Mouse (Mus musculus) lung, postnatal 0 days (tissue): ENCODE data around the gene Slfn8. TPM values are rescaled to one million over a fixed set of nuclear protein-coding genes. Genes with fewer than 3 reads are reported as not detected.
"Not testable (repeated sequence)": the region's sequence is repeated elsewhere in the genome, so short reads cannot be mapped to it uniquely, and the experiment has no call there.

Source experiments
- ATAC-seq: fragments of 200-750 bp; cut with Nextera tagmentation; 2 replicates; pipeline ENCODE4 v1.8.0; 2017; ENCODE audit warnings: moderate library complexity
- DNase-seq: peaks from one replicate; pipeline ENCODE4 v3.0.0-alpha.2; 2016; ENCODE audit warnings: low spot score
- H3K27ac ChIP-seq: fragments of 300-500 bp; sonication (generic); 2 replicates; pipeline ENCODE4 v1.5.1; 2014; ENCODE audit warnings: antibody characterized with exemption, mild to moderate bottlenecking, low read length, mixed read lengths
- H3K27me3 ChIP-seq: fragments of 300-500 bp; sonication (generic); replicated peaks from 2 replicates; pipeline ENCODE4 v1.6.1; 2014; ENCODE audit warnings: low read length, mixed read lengths; ENCODE audit not compliant: insufficient read depth
- H3K36me3 ChIP-seq: fragments of 300-500 bp; sonication (generic); 2 replicates; pipeline ENCODE4 v1.6.1; 2014; ENCODE audit warnings: low read length, mixed read lengths; ENCODE audit not compliant: insufficient read depth
- H3K4me1 ChIP-seq: fragments of 300-500 bp; sonication (generic); 2 replicates; pipeline ENCODE4 v1.6.1; 2014; ENCODE audit warnings: antibody characterized with exemption, low read depth, low read length, mixed read lengths; ENCODE audit not compliant: insufficient read depth
- H3K4me2 ChIP-seq: fragments of 300-500 bp; sonication (generic); replicated peaks from 2 replicates; pipeline ENCODE4 v1.6.1; 2014; ENCODE audit warnings: low read depth, mild to moderate bottlenecking, low read length, moderate library complexity, mixed read lengths
- H3K4me3 ChIP-seq: fragments of 300-500 bp; sonication (generic); 2 replicates; pipeline ENCODE4 v1.5.1; 2014; ENCODE audit warnings: low read depth, low read length
- H3K9ac ChIP-seq: fragments of 300-500 bp; sonication (generic); replicated peaks from 2 replicates; pipeline ENCODE4 v1.6.1; 2014; ENCODE audit warnings: low read depth, mild to moderate bottlenecking
- H3K9me3 ChIP-seq: fragments of 300-500 bp; sonication (generic); 2 replicates; pipeline ENCODE4 v1.6.1; 2016; ENCODE audit warnings: low read length, mixed read lengths
- CTCF ChIP-seq: IDR thresholded peaks from 2 replicates; pipeline ENCODE4 v1.5.1; 2016; ENCODE audit warnings: antibody characterized with exemption, mild to moderate bottlenecking
- EP300 ChIP-seq: IDR thresholded peaks from 2 replicates; pipeline ENCODE4 v1.6.1; 2016; ENCODE audit warnings: antibody characterized with exemption, mild to moderate bottlenecking, control low read depth
- WGBS: fragments of 180-500 bp; shearing (Covaris S2); extraction: QIAGEN DNeasy Blood & Tissue Kit; methylation state at CpG from one replicate; pipeline ENCODE4 v1.1.7; 2014; 5-methylcytosine and 5-hydroxymethylcytosine counted together
- polyA plus RNA-seq: library from polyadenylated mRNA; unstranded; fragments of >200 nt; fragmentation: Nextera tagmentation; extraction: Ambion mirVana; gene quantifications from 2 replicates; pipeline ENCODE4 v1.2.1, GENCODE M21; 2015

Gene Slfn8
- polyA plus RNA-seq, 1 experiment from 2014 or later = 0.54 TPM

DNA sequence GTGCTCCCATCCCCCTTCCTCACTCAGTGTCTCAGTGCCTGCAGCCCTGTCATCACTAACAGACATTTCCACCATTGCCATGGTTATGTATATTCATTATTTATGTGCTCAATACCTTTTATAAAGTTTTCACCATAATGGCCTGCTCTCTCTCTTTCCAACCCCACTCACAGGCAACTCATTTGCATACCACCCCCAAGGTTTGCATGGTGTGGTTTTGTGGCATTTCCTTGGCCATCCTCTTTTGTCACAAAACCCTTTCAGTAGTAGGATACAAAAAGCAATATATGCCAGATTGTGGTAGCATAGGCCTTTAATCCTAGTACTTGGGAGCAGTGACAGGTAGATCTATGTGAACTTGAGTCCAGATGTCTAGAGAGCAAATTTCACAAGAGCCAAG is 4.5 kb downstream of the Slfn8 start:
- Histone ChIP-seq H3K27me3 (no peaks in the 10 kb centered on the region), H3K9me3 (no peaks in the 10 kb centered on the region), H3K4me1 (no peaks in the 10 kb centered on the region), H3K36me3 (no peaks in the 10 kb centered on the region), H3K4me2 (no peak overlapping the region), H3K9ac (no peak overlapping the region), H3K4me3 (no peak overlapping the region), H3K27ac (no peak overlapping the region)
- DNase-seq (no peak), ATAC-seq (no peak)
- TF ChIP-seq EP300 = no peak
- no peak for TF ChIP-seq CTCF

DNA sequence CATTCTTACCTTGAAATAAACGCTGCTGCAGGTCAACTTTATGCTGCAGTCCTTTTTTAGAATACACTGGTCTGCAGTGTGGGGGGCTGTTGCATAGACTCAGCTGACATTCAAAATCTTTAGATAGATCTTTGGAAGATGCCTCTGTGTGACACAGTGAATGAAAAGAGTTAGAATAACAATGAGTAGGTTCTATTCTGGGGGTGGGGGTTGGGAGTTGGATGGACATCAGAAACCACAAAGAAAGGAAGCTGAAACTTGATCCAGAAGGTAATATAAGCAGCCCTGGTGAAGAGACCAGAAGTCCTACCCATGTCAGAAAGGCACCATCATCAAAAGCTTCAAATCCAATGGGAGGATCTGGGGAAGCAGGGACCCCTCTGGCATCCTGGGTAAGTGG is 7.3 kb downstream of the Slfn8 start:
- DNase-seq (no peak), ATAC-seq (no peak)
- 79% methylated on average over 1 of the region's 1 CpGs for WGBS
- Histone ChIP-seq H3K4me2 (no peak overlapping the region), H3K9me3 (no peaks in the 10 kb centered on the region), H3K27ac (no peak overlapping the region), H3K27me3 (no peaks in the 10 kb centered on the region), H3K9ac (no peak overlapping the region), H3K36me3 (no peaks in the 10 kb centered on the region), H3K4me1 (no peaks in the 10 kb centered on the region), H3K4me3 (no peak overlapping the region)
- TF ChIP-seq EP300 (no peak), CTCF (no peak)

DNA sequence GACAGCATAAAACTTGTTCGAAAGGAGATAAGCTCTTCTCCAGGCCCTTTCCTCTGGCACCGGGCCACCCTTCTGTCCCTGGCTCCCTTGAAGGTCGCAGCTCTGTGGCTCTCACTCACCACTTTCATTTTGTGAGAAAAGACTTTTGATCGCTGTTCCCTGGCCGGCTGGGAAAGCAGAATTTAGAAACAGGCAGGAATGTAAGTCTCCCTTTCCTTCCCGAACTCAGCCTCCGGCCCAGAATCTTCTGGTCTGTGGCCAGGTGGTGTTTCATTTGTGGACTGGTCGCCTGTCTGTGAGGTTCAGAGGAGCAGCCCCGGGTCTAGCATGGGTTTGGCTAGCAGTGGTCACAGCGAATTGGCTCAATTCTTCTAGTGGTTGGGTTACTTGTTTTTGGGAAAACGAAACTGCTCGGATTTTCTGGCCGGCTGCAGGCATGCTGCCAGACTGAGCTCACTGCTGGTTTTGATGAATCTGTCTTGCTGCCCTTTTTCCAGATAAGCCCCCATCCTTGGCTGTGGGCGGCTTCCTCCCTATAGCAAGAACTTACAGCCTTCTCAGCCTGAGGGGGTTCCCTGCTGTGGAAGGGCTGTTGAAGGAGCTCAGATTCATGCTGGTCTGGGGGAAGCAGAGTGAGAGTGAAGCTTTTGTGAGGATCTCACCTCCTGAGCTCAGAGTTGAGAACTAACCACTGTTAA is 29.0 kb downstream of the Slfn8 start, which contains the start of gene Slfn9:
Gene Slfn9 (minus strand): TSS at position 362 of the 698 bp plus-strand sequence.
- H3K27me3 ChIP-seq = no peaks in the 10 kb centered on the region
- no peaks in the 10 kb centered on the region for H3K36me3 ChIP-seq
- 3% methylated on average over 14 of the region's 14 CpGs for WGBS
- H3K4me2 ChIP-seq = peak within 1 kb of the TSS; percentile 68
- DNase-seq (peak; percentile 40), ATAC-seq (peak; percentile 32; the same call in 1 of the 2 replicates)
- H3K4me3 ChIP-seq = peak within 1 kb of the TSS; percentile 57
- no peaks in the 10 kb centered on the region for H3K4me1 ChIP-seq
- H3K27ac ChIP-seq = peak within 1 kb of the TSS; percentile 1; the same call in 1 of the 2 replicates
- TF ChIP-seq CTCF = no peak
- no peak for TF ChIP-seq EP300
- no peaks in the 10 kb centered on the region for H3K9me3 ChIP-seq
- H3K9ac ChIP-seq = peak within 1 kb of the TSS; percentile 27; the same call in 1 of the 2 replicates

DNA sequence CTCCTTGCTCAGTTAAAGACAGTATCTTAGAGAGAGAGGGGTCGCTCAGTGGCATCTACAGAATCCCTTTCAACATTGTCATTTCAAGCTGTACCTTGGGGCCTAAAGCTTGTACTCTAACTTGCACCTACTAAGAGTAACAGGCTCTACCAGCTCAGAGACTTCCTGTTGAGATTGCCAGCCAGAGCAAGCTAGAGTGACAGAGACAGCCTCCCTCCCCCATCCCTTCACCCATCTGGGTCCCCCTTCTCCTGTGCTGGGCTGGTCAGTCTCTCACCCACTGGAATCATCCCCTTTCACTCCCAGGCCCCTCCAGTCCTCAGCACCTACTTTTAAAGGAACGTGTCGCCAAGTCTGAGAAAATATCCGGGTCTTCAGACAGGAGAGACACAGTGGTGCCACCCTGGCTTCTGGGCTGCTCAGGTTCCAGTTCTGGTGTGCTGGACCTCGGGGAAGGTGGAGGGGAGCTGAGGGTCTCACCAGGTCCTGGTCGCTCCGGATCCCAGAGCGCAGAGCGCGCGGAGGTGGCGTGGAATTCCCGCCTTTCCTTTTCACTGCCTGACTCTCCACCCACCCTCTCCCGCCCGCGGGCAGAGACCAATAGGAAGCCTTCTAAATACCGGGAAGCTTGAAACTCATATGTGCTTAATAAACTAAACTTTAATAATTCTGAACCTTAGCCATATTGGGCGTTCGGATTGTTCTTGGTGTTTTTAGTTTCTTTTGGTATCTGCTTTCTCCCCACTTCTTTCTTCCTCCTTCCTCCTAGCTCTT is 29.8 kb downstream of the Slfn8 start:
- peak overlapping the region; percentile 57 for H3K4me3 ChIP-seq
- H3K9me3 ChIP-seq, H3K36me3 ChIP-seq, H3K4me1 ChIP-seq, H3K27me3 ChIP-seq: not testable (repeated sequence)
- ATAC-seq (peak; percentile 81), DNase-seq (peak; percentile 80)
- H3K4me2 ChIP-seq = peak overlapping the region; percentile 68
- 0 out of 2 replicates have a peak overlapping the region, but pooled peaks have one; percentile 1 for H3K27ac ChIP-seq
- peak overlapping the region; percentile 27; the same call in 1 of the 2 replicates for H3K9ac ChIP-seq
- WGBS = 8% methylated on average over 16 of the region's 19 CpGs

DNA sequence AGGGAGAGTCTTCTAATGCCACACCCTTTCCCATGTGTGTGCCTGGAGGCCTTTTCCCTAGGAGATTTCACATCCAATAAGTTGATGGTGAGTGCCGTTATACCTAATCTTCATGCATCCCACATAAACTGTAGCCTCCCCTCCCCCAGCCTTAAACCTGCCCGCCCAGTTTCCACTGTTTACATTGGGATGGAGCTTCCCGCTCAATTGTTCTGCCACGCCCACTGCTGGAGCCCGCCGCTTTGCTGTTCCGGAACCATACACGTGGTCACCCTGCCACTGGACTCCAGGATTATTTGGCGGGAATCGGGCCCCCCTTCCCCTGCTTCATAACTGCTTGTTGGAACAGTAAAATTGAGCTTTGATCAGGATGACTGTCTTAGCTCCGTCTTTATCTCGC is 31.3 kb downstream of the Slfn8 start:
- no peaks in the 10 kb centered on the region for H3K36me3 ChIP-seq
- 22% methylated on average over 12 of the region's 12 CpGs for WGBS
- no peak overlapping the region for H3K9ac ChIP-seq
- H3K27me3 ChIP-seq = no peaks in the 10 kb centered on the region
- H3K4me2 ChIP-seq = peak overlapping the region; percentile 33
- no peak for TF ChIP-seq EP300
- TF ChIP-seq CTCF = no peak
- H3K9me3 ChIP-seq = no peaks in the 10 kb centered on the region
- no peaks in the 10 kb centered on the region for H3K4me1 ChIP-seq
- H3K27ac ChIP-seq = no peak overlapping the region
- H3K4me3 ChIP-seq = peak overlapping the region; percentile 12; the same call in 1 of the 2 replicates
- DNase-seq (peak; percentile 18), ATAC-seq (peak; percentile 53; the same call in 1 of the 2 replicates)

- H3K4me3 ChIP-seq = no peak overlapping the region
- DNase-seq (no peak), ATAC-seq (no peak)
- H3K4me1 ChIP-seq = no peaks in the 10 kb centered on the region
- H3K27me3 ChIP-seq = no peaks in the 10 kb centered on the region
- no peaks in the 10 kb centered on the region for H3K9me3 ChIP-seq
- no peaks in the 10 kb centered on the region for H3K36me3 ChIP-seq
- WGBS = 90% methylated on average over 6 of the region's 6 CpGs
- no peak overlapping the region for H3K4me2 ChIP-seq
- no peak overlapping the region for H3K27ac ChIP-seq
- TF ChIP-seq CTCF = no peak
- no peak for TF ChIP-seq EP300
- no peak overlapping the region for H3K9ac ChIP-seq
Measured at GRCm38 (mm10) chr11:82987621-82988020, 33.0 kb downstream of the Slfn8 start.
